Mouse (Mus musculus): ENCODE results near the gene Kifc3.

DNA sequence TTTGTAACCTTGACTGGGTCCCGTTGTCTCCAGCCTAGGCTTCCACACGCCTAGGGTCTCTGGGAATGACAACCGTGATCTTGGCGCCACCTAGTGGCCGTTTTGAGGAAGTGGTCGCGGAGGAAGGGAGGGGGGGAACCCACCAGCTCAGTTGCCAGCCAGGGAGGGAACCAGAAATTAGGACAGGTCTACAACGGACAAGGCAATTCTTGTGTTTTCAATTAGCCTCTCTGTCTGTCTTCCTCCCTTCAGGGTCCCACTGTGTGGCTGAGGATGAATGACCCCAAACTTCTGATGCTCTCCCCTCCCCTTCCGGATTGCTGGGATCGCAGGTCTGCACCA is 1.4 kb upstream of the Kifc3 start:
- TF ChIP-seq NANOG (IDR thresholded peaks at IDR 0.05; ENCODE audit: borderline replicate concordance, low read length) (no peak), CTCF (conservative IDR thresholded peaks at IDR 0.05; ENCODE audit: low read length) (peak; percentile 84)
